In the genomic region with DNA sequence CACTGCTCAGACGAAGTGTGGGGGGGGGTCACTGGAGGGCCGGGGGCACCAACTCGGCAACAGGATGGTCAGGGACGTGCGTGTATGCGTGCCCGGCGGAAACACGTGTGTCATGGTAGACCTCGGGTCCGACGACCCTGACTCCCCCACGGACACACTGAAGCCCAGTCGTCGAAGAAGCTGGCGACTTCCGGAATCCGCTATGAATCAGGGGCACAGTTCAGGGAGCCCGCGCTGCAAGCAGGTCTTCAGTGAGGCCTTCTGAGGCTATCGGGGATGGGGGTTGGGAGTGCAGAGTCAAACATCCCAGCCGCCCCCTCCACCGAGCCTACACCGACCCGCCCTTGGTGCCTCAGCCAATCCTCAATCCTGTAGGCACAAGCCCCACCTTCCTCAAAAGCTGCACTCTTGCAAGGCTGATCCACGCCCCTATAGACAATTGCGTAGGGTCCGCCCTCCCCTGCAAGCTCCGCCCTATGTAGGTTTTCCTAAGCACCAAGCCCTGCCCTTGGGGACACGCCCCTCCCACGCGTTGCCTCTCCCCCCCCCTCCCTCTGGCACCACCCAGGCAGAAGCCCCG, we compare ENCODE assay signal across 8 mouse cellular contexts. TPM values are rescaled to one million over a fixed set of nuclear protein-coding genes. Genes with fewer than 3 reads are reported as not detected.
DNase-seq lines count a peak whose midpoint lies in the region; ATAC-seq and TF ChIP-seq lines count a peak whose summit lies in the region.

No protein-coding gene starts in this region.

- no peaks in the 10 kb centered on the region for H3K27me3 ChIP-seq in forebrain, embryonic 10.5 days (ENCODE audit: poor library complexity, severe bottlenecking)
- H3K27me3 ChIP-seq in heart, embryonic 16.5 days (ENCODE audit: control insufficient read depth, insufficient read depth, low read length) = no peaks in the 10 kb centered on the region
- no peaks in the 10 kb centered on the region for H3K27me3 ChIP-seq in liver, embryonic 16.5 days (ENCODE audit: control insufficient read depth, insufficient read depth, low read depth, low read length)
- H3K27me3 ChIP-seq in neural tube, embryonic 13.5 days = no peaks in the 10 kb centered on the region
- no peaks in the 10 kb centered on the region for H3K27me3 ChIP-seq in testis, adult 2 months (ENCODE audit: control insufficient read depth, insufficient read depth, low read length)

- peak overlapping the region; percentile 75 for H3K9ac ChIP-seq in heart, embryonic 16.5 days (ENCODE audit: low read length)
- peak overlapping the region; percentile 77 for H3K9ac ChIP-seq in liver, embryonic 16.5 days (ENCODE audit: low read depth, low read length)
- H3K9ac ChIP-seq in neural tube, embryonic 13.5 days = peak overlapping the region; percentile 94

- TF ChIP-seq POLR2A in testis, adult 2 months (IDR thresholded peaks at IDR 0.05; ENCODE audit: control insufficient read depth, low read depth, low read length) = peak; percentile 91

- 0% methylated on average over 33 of the region's 33 CpGs for WGBS in forebrain, embryonic 10.5 days
- WGBS in heart, embryonic 16.5 days = 0% methylated on average over 32 of the region's 33 CpGs
- WGBS in liver, embryonic 16.5 days (ENCODE audit: insufficient replicate concordance) = under 1% methylated on average over 33 of the region's 33 CpGs
- WGBS in neural tube, embryonic 13.5 days = under 1% methylated on average over 33 of the region's 33 CpGs

- H3K27ac ChIP-seq in forebrain, embryonic 10.5 days = peak overlapping the region; percentile 99
- H3K27ac ChIP-seq in heart, embryonic 16.5 days (ENCODE audit: low read length) = peak overlapping the region; percentile 98
- peak overlapping the region; percentile 95 for H3K27ac ChIP-seq in liver, embryonic 16.5 days (ENCODE audit: low read length)
- H3K27ac ChIP-seq in neural tube, embryonic 13.5 days (replicated peaks) = peak overlapping the region; percentile 100
- H3K27ac ChIP-seq in testis, adult 2 months (ENCODE audit: control insufficient read depth, insufficient read depth, low read depth, low read length) = peak overlapping the region; percentile 70

- TF ChIP-seq CTCF in testis, adult 2 months (IDR thresholded peaks at IDR 0.05; ENCODE audit: control insufficient read depth, insufficient read depth, insufficient replicate concordance, low read depth, low read length) = 0 out of 2 replicates have a peak, but pooled peaks have one; percentile 2

- H3K9me3 ChIP-seq in forebrain, embryonic 10.5 days = no peaks in the 10 kb centered on the region
- no peaks in the 10 kb centered on the region for H3K9me3 ChIP-seq in heart, embryonic 16.5 days (replicated peaks; ENCODE audit: control insufficient read depth, low read length)
- H3K9me3 ChIP-seq in liver, embryonic 16.5 days (replicated peaks; ENCODE audit: control insufficient read depth, low read length) = no peaks in the 10 kb centered on the region
- H3K9me3 ChIP-seq in neural tube, embryonic 13.5 days = no peaks in the 10 kb centered on the region

- H3K4me1 ChIP-seq in forebrain, embryonic 10.5 days = peaks cover 52% of the 10 kb centered on the region
- H3K4me1 ChIP-seq in heart, embryonic 16.5 days (ENCODE audit: control insufficient read depth, insufficient read depth, low read length) = peaks cover 17% of the 10 kb centered on the region
- H3K4me1 ChIP-seq in liver, embryonic 16.5 days (ENCODE audit: control insufficient read depth, low read depth, low read length) = peaks cover 35% of the 10 kb centered on the region
- peaks cover 38% of the 10 kb centered on the region for H3K4me1 ChIP-seq in neural tube, embryonic 13.5 days (replicated peaks)
- H3K4me1 ChIP-seq in testis, adult 2 months (ENCODE audit: control insufficient read depth, insufficient read depth, low read length) = peaks cover 30% of the 10 kb centered on the region

- peak overlapping the region; percentile 97 for H3K4me3 ChIP-seq in forebrain, embryonic 10.5 days
- H3K4me3 ChIP-seq in heart, embryonic 16.5 days (ENCODE audit: low read length) = peak overlapping the region; percentile 96
- peak overlapping the region; percentile 78 for H3K4me3 ChIP-seq in liver, embryonic 16.5 days (ENCODE audit: low read depth, low read length)
- H3K4me3 ChIP-seq in neural tube, embryonic 13.5 days = peak overlapping the region; percentile 89
- peak overlapping the region; percentile 80 for H3K4me3 ChIP-seq in testis, adult 2 months (ENCODE audit: control insufficient read depth, low read depth, low read length)

- H3K36me3 ChIP-seq in forebrain, embryonic 10.5 days (replicated peaks) = peaks cover 22% of the 10 kb centered on the region
- peaks cover 14% of the 10 kb centered on the region for H3K36me3 ChIP-seq in heart, embryonic 16.5 days (ENCODE audit: control insufficient read depth, insufficient read depth)
- H3K36me3 ChIP-seq in liver, embryonic 16.5 days (ENCODE audit: control insufficient read depth, insufficient read depth) = peaks cover 4% of the 10 kb centered on the region
- peaks cover 18% of the 10 kb centered on the region for H3K36me3 ChIP-seq in neural tube, embryonic 13.5 days
- no peaks in the 10 kb centered on the region for H3K36me3 ChIP-seq in testis, adult 2 months (ENCODE audit: control insufficient read depth, insufficient read depth, low read length)

- DNase-seq in CD8-positive naive resting alpha-beta T cell, adult 2 months (ENCODE audit: low read depth in 2 of 2, low spot score in 2 of 2) = peak; percentile 86 to 90
- DNase-seq in c-Kit-positive CD71-negative TER-119-negative erythroid progenitor cells, embryonic 14.5 days (ENCODE audit: low read depth) = peak; percentile 97
- peak; percentile 97 for DNase-seq in forebrain, embryonic 10.5 days (ENCODE audit: extremely low spot score, low spot score)
- peak; percentile 94 to 97 for DNase-seq in kidney, postnatal 4 days

- ATAC-seq in heart, embryonic 16.5 days (replicated peaks; ENCODE audit: extremely low read depth, insufficient read depth, low FRiP score) = peak; percentile 94
- peak; percentile 94 for ATAC-seq in liver, embryonic 16.5 days (ENCODE audit: low read depth)
- ATAC-seq in neural tube, embryonic 13.5 days (ENCODE audit: low read depth) = peak; percentile 91

- peak overlapping the region; percentile 84 for H3K4me2 ChIP-seq in heart, embryonic 16.5 days (ENCODE audit: low read depth, low read length)
- peak overlapping the region; percentile 99 for H3K4me2 ChIP-seq in liver, embryonic 16.5 days (ENCODE audit: low read depth, low read length)
- H3K4me2 ChIP-seq in neural tube, embryonic 13.5 days = peak overlapping the region; percentile 99

RNA-seq across cellular contexts. Expression of gene Prr12, which starts 1.3 kb away (rescaled TPM):
- 11.9 and 12.7 TPM in 2 replicates for polyA plus RNA-seq in forebrain, embryonic 10.5 days (2016; fragmentation: Nextera tagmentation; extraction: Ambion mirVana)
- polyA plus RNA-seq in heart, embryonic 16.5 days (2015; fragmentation: Nextera tagmentation; extraction: Ambion mirVana) = 5.6 and 7.3 TPM in 2 replicates
- 1.9 and 2.0 TPM in 2 replicates for polyA plus RNA-seq in liver, embryonic 16.5 days (2015; fragmentation: Nextera tagmentation; extraction: Ambion mirVana)
- 12.3 and 15.1 TPM in 2 replicates for polyA plus RNA-seq in neural tube, embryonic 13.5 days (2015; fragmentation: Nextera tagmentation; extraction: Ambion mirVana)
- 3.4 and 3.5 TPM in 2 replicates for polyA plus RNA-seq in testis, adult 2 months (2012; rRNA removed)

RNA-seq across cellular contexts. Expression of gene Nosip, which starts 8.2 kb away (rescaled TPM):
- 61.2 and 67.6 TPM in 2 replicates for polyA plus RNA-seq in forebrain, embryonic 10.5 days (2016; fragmentation: Nextera tagmentation; extraction: Ambion mirVana)
- polyA plus RNA-seq in heart, embryonic 16.5 days (2015; fragmentation: Nextera tagmentation; extraction: Ambion mirVana) = 53.8 and 55.9 TPM in 2 replicates
- 23.4 and 23.8 TPM in 2 replicates for polyA plus RNA-seq in liver, embryonic 16.5 days (2015; fragmentation: Nextera tagmentation; extraction: Ambion mirVana)
- polyA plus RNA-seq in neural tube, embryonic 13.5 days (2015; fragmentation: Nextera tagmentation; extraction: Ambion mirVana) = 58.9 and 65.6 TPM in 2 replicates
- polyA plus RNA-seq in testis, adult 2 months (2012; rRNA removed) = 115 and 123 TPM in 2 replicates

RNA-seq across cellular contexts. Expression of gene Prrg2, which starts 8.5 kb away (rescaled TPM):
- polyA plus RNA-seq in forebrain, embryonic 10.5 days (2016; fragmentation: Nextera tagmentation; extraction: Ambion mirVana) = 16.5 and 17.7 TPM in 2 replicates
- polyA plus RNA-seq in heart, embryonic 16.5 days (2015; fragmentation: Nextera tagmentation; extraction: Ambion mirVana) = 12.9 and 16.6 TPM in 2 replicates
- polyA plus RNA-seq in liver, embryonic 16.5 days (2015; fragmentation: Nextera tagmentation; extraction: Ambion mirVana) = 9.7 and 10.5 TPM in 2 replicates
- 16.8 and 17.2 TPM in 2 replicates for polyA plus RNA-seq in neural tube, embryonic 13.5 days (2015; fragmentation: Nextera tagmentation; extraction: Ambion mirVana)
- 27.3 and 27.9 TPM in 2 replicates for polyA plus RNA-seq in testis, adult 2 months (2012; rRNA removed)

RNA-seq across cellular contexts. Expression of gene Rras, which starts 36.3 kb away (rescaled TPM):
- 15.0 and 16.8 TPM in 2 replicates for polyA plus RNA-seq in forebrain, embryonic 10.5 days (2016; fragmentation: Nextera tagmentation; extraction: Ambion mirVana)
- 74.8 and 85.0 TPM in 2 replicates for polyA plus RNA-seq in heart, embryonic 16.5 days (2015; fragmentation: Nextera tagmentation; extraction: Ambion mirVana)
- 20.9 and 23.2 TPM in 2 replicates for polyA plus RNA-seq in liver, embryonic 16.5 days (2015; fragmentation: Nextera tagmentation; extraction: Ambion mirVana)
- polyA plus RNA-seq in neural tube, embryonic 13.5 days (2015; fragmentation: Nextera tagmentation; extraction: Ambion mirVana) = 15.0 and 16.5 TPM in 2 replicates
- polyA plus RNA-seq in testis, adult 2 months (2012; rRNA removed) = 43.4 and 44.2 TPM in 2 replicates

RNA-seq across cellular contexts. Expression of gene Scaf1, which starts 37.9 kb away (rescaled TPM):
- 39.9 and 41.0 TPM in 2 replicates for polyA plus RNA-seq in forebrain, embryonic 10.5 days (2016; fragmentation: Nextera tagmentation; extraction: Ambion mirVana)
- polyA plus RNA-seq in heart, embryonic 16.5 days (2015; fragmentation: Nextera tagmentation; extraction: Ambion mirVana) = 22.7 and 26.4 TPM in 2 replicates
- 9.8 and 9.9 TPM in 2 replicates for polyA plus RNA-seq in liver, embryonic 16.5 days (2015; fragmentation: Nextera tagmentation; extraction: Ambion mirVana)
- 46.2 and 47.2 TPM in 2 replicates for polyA plus RNA-seq in neural tube, embryonic 13.5 days (2015; fragmentation: Nextera tagmentation; extraction: Ambion mirVana)
- polyA plus RNA-seq in testis, adult 2 months (2012; rRNA removed) = 25.1 and 27.4 TPM in 2 replicates

Comparison
In these comparisons a context has a peak if more than half of its experiments do, and no peak if none do; other contexts are left out.
1. Peak in every context shown above with its lines: DNase-seq, ATAC-seq, H3K4me3 ChIP-seq and H3K27ac ChIP-seq.